Mouse (Mus musculus) kidney, postnatal 36 days (tissue): ENCODE results near the gene Thnsl2.

Experiments used
- DNase-seq, 2 experiments: peaks; one replicate each; pipeline ENCODE4 v3.0.0; 2021 to 2022; ENCODE audit warnings: mixed read lengths in 2 of 2

The Thnsl2 gene

GRCm38 (mm10) chr6:71131038-71131437 is 13.2 kb downstream of the Thnsl2 start:
- peak in 1 of 2 experiments; percentile 34 for DNase-seq

- peak; percentile 86 to 93 for DNase-seq
These were observed 14.0 kb downstream of the Thnsl2 start for GRCm38 (mm10) chr6:71130269-71130668.

GRCm38 (mm10) chr6:71129071-71129470 is 15.2 kb downstream of the Thnsl2 start:
- DNase-seq: peak; percentile 29 to 59

GRCm38 (mm10) chr6:71126290-71126689 is 17.9 kb downstream of the Thnsl2 start:
- DNase-seq: no peak

GRCm38 (mm10) chr6:71125043-71125893 is 19.0 kb downstream of the Thnsl2 start:
- DNase-seq: peak; percentile 79 to 90

- no peak for DNase-seq
These were observed 24.5 kb downstream of the Thnsl2 start for GRCm38 (mm10) chr6:71119577-71120254.

GRCm38 (mm10) chr6:71111419-71112113 is 32.7 kb downstream of the Thnsl2 start:
- peak; percentile 34 to 42 for DNase-seq

- no peak for DNase-seq
These were observed 37.9 kb downstream of the Thnsl2 start for GRCm38 (mm10) chr6:71106170-71106945.

- DNase-seq: no peak
These were observed 48.1 kb downstream of the Thnsl2 start for GRCm38 (mm10) chr6:71096126-71096525.

GRCm38 (mm10) chr6:71094693-71095092 is 49.5 kb downstream of the Thnsl2 start:
- DNase-seq: no peak

- DNase-seq: peak; percentile 68 to 71
These were observed 50.6 kb downstream of the Thnsl2 start for GRCm38 (mm10) chr6:71093686-71094085.

GRCm38 (mm10) chr6:71090475-71090874 is 53.8 kb downstream of the Thnsl2 start:
- no peak for DNase-seq

GRCm38 (mm10) chr6:71089735-71090134 is 54.5 kb downstream of the Thnsl2 start:
- no peak for DNase-seq

- DNase-seq: no peak
These were observed 55.2 kb downstream of the Thnsl2 start for GRCm38 (mm10) chr6:71088992-71089391.

GRCm38 (mm10) chr6:71083441-71083840 is 60.8 kb downstream of the Thnsl2 start:
- DNase-seq: no peak

GRCm38 (mm10) chr6:71082084-71082483 is 62.2 kb downstream of the Thnsl2 start:
- DNase-seq: no peak

GRCm38 (mm10) chr6:71081230-71081629 is 63.0 kb downstream of the Thnsl2 start:
- no peak for DNase-seq
